Mouse (Mus musculus): ENCODE measurements around the gene Skint3. TPM values are rescaled to one million over a fixed set of nuclear protein-coding genes. Genes with fewer than 3 reads are reported as not detected.
"Not testable (repeated sequence)": the region's sequence is repeated elsewhere in the genome, so short reads cannot be mapped to it uniquely, and the experiment has no call there.

Gene Skint3
- total RNA-seq (2021), result not detected
- long read RNA-seq, experiment 1, result 0 reads
- long read RNA-seq, experiment 2, result 0 reads

- DNase-seq, result no peak
- intact Hi-C loops (cut with DNase I; ENCODE audit: low total_unique reads), result no loop called here
These were observed at the start of gene Skint3 for GRCm38 (mm10) chr4:112231945-112232344. Skint3 (plus strand) TSS chr4:112232245.

DNA sequence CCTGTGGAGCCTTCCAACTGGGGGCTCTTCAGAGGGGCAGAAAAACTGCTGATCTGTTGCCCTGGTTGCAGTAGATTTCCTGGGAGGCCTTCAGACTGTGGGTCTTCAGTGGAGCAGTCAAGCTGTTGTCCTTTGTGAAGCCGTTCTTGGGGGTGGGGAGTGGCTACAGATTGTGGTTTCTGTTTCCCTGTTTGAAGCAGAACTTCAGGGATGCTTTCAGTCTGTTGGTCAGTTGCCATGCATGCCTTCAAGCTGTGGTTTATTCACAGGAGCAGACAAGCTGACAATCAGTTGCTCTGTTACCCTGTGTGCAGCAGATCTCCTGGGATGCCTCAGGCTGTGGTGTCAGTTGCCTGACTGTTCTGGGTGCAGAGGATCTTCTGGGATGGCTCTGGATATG is 11.4 kb downstream of the Skint3 start:
- intact Hi-C loops (cut with DNase I; ENCODE audit: low total_unique reads), result no loop called here
- no peak for DNase-seq

DNA sequence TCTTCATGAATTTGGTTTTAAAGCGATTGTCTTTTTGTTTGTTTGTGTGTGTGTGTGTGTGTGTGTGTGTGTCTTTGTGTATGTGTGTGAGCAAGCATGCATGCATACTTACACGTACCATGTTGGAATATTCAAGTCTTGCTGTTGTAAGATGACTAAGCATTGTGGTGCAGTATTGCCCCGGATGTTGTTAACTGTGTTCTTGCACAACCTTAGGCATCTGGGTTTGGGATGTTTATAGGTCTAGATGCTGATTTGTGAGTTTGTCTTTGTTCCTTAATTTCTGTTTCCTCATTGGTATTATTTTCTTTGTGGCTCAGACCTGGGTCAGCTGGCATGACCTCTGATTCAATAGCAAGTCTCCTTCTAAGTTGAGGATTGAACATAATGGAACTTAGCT is 11.9 kb downstream of the Skint3 start:
- no peak for DNase-seq
- intact Hi-C loops (cut with DNase I; ENCODE audit: low total_unique reads), result no loop called here

GRCm38 (mm10) chr4:112256022-112256421 is 24.0 kb downstream of the Skint3 start:
- intact Hi-C loops (cut with DNase I; ENCODE audit: low total_unique reads), result no loop called here
- no peak for DNase-seq

- DNase-seq, result no peak
- intact Hi-C loops (cut with DNase I; ENCODE audit: low total_unique reads), result no loop called here
These were observed 55.3 kb downstream of the Skint3 start for GRCm38 (mm10) chr4:112287178-112287974.

DNA sequence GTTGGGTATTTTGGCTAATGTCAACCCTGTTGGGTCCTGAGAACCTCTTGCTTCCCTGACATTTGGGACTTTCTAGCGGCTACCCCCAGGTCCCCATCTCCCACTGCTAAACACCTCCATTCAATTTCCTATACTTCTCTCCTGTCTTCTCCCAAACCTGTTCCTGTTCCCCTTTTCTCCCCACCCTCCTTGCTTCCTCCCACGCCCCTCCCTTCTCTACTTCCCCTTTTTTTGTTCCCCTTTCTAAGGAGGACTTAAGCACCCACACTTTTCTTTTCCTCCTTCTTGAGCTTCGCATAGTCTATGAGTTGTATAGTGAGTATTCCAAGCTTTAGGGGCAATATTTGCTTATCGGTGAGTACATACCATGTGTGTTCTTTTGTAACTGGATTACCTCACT is 56.4 kb downstream of the Skint3 start:
- intact Hi-C loops (cut with DNase I; ENCODE audit: low total_unique reads), result no loop called here
- no peak for DNase-seq

- no peak for DNase-seq
- intact Hi-C loops (cut with DNase I; ENCODE audit: low total_unique reads), result no loop called here
These were observed 70.3 kb downstream of the Skint3 start for GRCm38 (mm10) chr4:112302305-112302704.

GRCm38 (mm10) chr4:112302855-112303509 is 70.9 kb downstream of the Skint3 start:
- intact Hi-C loops (cut with DNase I; ENCODE audit: low total_unique reads), result no loop called here
- DNase-seq, result no peak

- DNase-seq; intact Hi-C loops (cut with DNase I; ENCODE audit: low total_unique reads): not testable (repeated sequence)
These were observed 117.1 kb downstream of the Skint3 start for GRCm38 (mm10) chr4:112349111-112349510.

Other genes with a start within 250 kb of the Skint3 start
- gene Skint1, start 226.0 kb upstream of the Skint3 start, total RNA-seq (2021), result not detected
- not detected for gene Skint4, start 160.2 kb upstream of the Skint3 start, total RNA-seq (2021)
- not detected for gene Skint9, start 201.7 kb downstream of the Skint3 start, total RNA-seq (2021)